Mouse (Mus musculus): Measurements from ENCODE around the gene Sstr4. TPM values are rescaled to one million over a fixed set of nuclear protein-coding genes. Genes with fewer than 3 reads are reported as not detected.

Gene Sstr4
- polyA plus RNA-seq, 1 experiment from 2014 or later = 4.4 TPM

GRCm38 (mm10) chr2:148371743-148372630 lies 23.2 kb upstream of the Sstr4 start:
- H3K4me3 ChIP-seq (ENCODE audit: low read depth, low read length) = no peak overlapping the region
- no peaks in the 10 kb centered on the region for H3K4me1 ChIP-seq (ENCODE audit: control insufficient read depth, insufficient read depth, low read length)
- H3K9ac ChIP-seq (ENCODE audit: low read depth, low read length) = no peak overlapping the region
- no peaks in the 10 kb centered on the region for H3K36me3 ChIP-seq (ENCODE audit: control insufficient read depth, insufficient read depth, low read length)
- no peak overlapping the region for H3K27ac ChIP-seq (ENCODE audit: low read length)
- H3K9me3 ChIP-seq (replicated peaks; ENCODE audit: control insufficient read depth, low read length, poor library complexity, severe bottlenecking) = no peaks in the 10 kb centered on the region
- no peak overlapping the region for H3K4me2 ChIP-seq (ENCODE audit: low read length)
- H3K27me3 ChIP-seq (ENCODE audit: control insufficient read depth, insufficient read depth, low read depth, low read length) = no peaks in the 10 kb centered on the region
- 82% methylated on average over 4 of the region's 4 CpGs for WGBS
- ATAC-seq = no peak

DNA sequence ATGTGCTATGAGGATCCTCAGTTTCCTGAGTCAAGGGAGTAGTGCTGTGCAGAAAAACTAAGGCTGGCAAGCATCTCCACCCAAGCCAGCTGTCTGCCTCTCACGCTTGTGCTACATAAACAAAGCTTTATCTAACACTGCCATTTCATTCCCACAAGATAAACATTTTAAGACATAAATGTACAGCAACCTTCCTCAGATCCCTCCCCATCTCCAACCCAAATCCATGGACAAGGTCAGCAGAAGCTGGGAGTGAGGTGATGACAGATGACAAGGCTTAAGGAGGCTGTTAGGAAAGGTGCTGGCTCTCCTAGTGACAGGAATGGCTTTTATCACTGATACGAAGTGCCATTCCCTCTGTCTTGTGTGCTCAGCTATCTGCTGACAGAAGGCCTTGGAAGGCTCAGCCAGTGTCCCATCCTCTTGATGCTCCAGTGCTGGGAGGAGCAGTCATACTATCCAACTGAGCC lies 21.5 kb upstream of the Sstr4 start:
- no peak overlapping the region for H3K4me3 ChIP-seq (ENCODE audit: low read depth, low read length)
- H3K27me3 ChIP-seq (ENCODE audit: control insufficient read depth, insufficient read depth, low read depth, low read length) = no peaks in the 10 kb centered on the region
- no peak overlapping the region for H3K27ac ChIP-seq (ENCODE audit: low read length)
- H3K4me1 ChIP-seq (ENCODE audit: control insufficient read depth, insufficient read depth, low read length) = no peaks in the 10 kb centered on the region
- H3K9ac ChIP-seq (ENCODE audit: low read depth, low read length) = no peak overlapping the region
- no peak for ATAC-seq
- H3K4me2 ChIP-seq (ENCODE audit: low read length) = no peak overlapping the region
- no peaks in the 10 kb centered on the region for H3K36me3 ChIP-seq (ENCODE audit: control insufficient read depth, insufficient read depth, low read length)
- H3K9me3 ChIP-seq (replicated peaks; ENCODE audit: control insufficient read depth, low read length, poor library complexity, severe bottlenecking) = no peaks in the 10 kb centered on the region
- WGBS = 84% methylated on average over 2 of the region's 2 CpGs

DNA sequence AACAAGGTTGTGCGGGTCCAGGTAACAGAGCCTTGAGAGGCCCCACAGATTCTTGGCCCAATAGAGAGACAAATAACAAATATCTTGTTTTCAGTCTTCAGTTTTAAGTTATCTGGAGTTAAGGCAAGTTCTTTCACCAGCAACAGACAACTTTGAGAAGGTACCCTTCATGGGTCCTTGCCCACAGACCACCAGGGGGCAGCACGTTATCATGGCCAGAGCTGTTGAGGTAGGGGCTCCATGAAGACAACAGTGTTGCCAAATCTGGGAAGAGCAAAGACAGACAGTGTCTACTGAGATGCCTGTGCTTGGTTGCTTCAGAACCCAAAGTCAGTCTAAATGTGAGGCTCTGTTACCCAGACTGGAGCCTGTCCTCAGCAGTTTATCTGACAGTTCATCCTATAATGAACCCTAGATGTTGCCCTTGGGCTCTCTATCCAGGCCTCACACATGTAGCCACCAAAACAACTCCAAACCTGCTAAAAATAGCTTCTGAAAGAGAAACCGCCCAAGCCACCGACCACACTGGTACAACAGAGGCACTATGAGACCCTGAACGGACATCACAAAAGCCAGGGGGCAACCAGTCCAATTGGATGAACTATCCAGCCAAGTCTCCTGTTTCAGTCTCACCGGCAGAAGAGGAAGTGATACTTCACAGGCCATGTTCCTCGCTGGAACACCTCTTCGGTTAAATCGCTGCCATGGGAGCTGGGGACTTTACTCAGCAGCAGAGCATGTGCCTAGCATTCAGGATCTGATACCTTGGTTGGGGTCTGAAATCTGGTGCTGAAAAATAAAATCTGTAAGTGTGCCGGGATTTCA lies 19.6 kb upstream of the Sstr4 start:
- H3K36me3 ChIP-seq (ENCODE audit: control insufficient read depth, insufficient read depth, low read length) = no peaks in the 10 kb centered on the region
- H3K9me3 ChIP-seq (replicated peaks; ENCODE audit: control insufficient read depth, low read length, poor library complexity, severe bottlenecking) = no peaks in the 10 kb centered on the region
- ATAC-seq = no peak
- no peak overlapping the region for H3K4me2 ChIP-seq (ENCODE audit: low read length)
- H3K4me1 ChIP-seq (ENCODE audit: control insufficient read depth, insufficient read depth, low read length) = no peaks in the 10 kb centered on the region
- no peak overlapping the region for H3K9ac ChIP-seq (ENCODE audit: low read depth, low read length)
- no peak overlapping the region for H3K27ac ChIP-seq (ENCODE audit: low read length)
- H3K4me3 ChIP-seq (ENCODE audit: low read depth, low read length) = no peak overlapping the region
- WGBS = 80% methylated on average over 10 of the region's 10 CpGs
- no peaks in the 10 kb centered on the region for H3K27me3 ChIP-seq (ENCODE audit: control insufficient read depth, insufficient read depth, low read depth, low read length)

DNA sequence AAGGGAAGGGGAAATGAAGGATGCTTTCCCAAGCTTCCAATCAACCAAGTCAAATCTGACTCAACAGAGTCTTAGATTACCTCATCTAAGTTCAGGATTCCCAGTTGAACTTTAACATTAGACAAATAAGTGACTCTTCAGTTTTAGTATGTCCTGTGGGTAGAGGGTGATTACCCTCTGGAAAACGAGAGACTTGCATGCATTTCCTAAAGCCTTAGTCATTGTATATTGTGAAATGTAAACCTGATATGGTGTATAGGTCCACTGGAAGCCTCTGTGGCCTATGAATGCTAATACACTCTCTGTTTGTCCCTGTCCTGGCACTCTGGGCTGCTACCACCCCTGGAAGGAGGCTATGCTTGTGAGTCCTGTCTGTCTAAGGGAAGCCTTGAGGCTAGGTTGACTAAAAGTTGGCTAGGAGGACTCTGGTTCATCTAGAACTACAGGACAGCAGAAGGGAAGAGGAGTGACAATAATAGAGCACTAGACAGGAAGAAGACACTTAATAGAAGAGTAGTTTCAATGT lies 16.3 kb upstream of the Sstr4 start:
- Histone ChIP-seq H3K36me3 (ENCODE audit: control insufficient read depth, insufficient read depth, low read length) (no peaks in the 10 kb centered on the region), H3K9me3 (replicated peaks; ENCODE audit: control insufficient read depth, low read length, poor library complexity, severe bottlenecking) (no peaks in the 10 kb centered on the region), H3K4me2 (ENCODE audit: low read length) (no peak overlapping the region), H3K27ac (ENCODE audit: low read length) (no peak overlapping the region), H3K4me3 (ENCODE audit: low read depth, low read length) (no peak overlapping the region), H3K4me1 (ENCODE audit: control insufficient read depth, insufficient read depth, low read length) (no peaks in the 10 kb centered on the region), H3K27me3 (ENCODE audit: control insufficient read depth, insufficient read depth, low read depth, low read length) (no peaks in the 10 kb centered on the region), H3K9ac (ENCODE audit: low read depth, low read length) (no peak overlapping the region)
- WGBS = 73% methylated on average over 1 of the region's 1 CpGs
- no peak for ATAC-seq

- no peak overlapping the region for H3K4me2 ChIP-seq (ENCODE audit: low read length)
- WGBS = 88% methylated on average over 1 of the region's 1 CpGs
- H3K4me3 ChIP-seq (ENCODE audit: low read depth, low read length) = no peak overlapping the region
- H3K9me3 ChIP-seq (replicated peaks; ENCODE audit: control insufficient read depth, low read length, poor library complexity, severe bottlenecking) = no peaks in the 10 kb centered on the region
- no peak overlapping the region for H3K27ac ChIP-seq (ENCODE audit: low read length)
- no peaks in the 10 kb centered on the region for H3K36me3 ChIP-seq (ENCODE audit: control insufficient read depth, insufficient read depth, low read length)
- H3K4me1 ChIP-seq (ENCODE audit: control insufficient read depth, insufficient read depth, low read length) = no peaks in the 10 kb centered on the region
- no peak for ATAC-seq
- H3K9ac ChIP-seq (ENCODE audit: low read depth, low read length) = no peak overlapping the region
- H3K27me3 ChIP-seq (ENCODE audit: control insufficient read depth, insufficient read depth, low read depth, low read length) = no peaks in the 10 kb centered on the region
Observed at GRCm38 (mm10) chr2:148379899-148380413, 15.2 kb upstream of the Sstr4 start.

DNA sequence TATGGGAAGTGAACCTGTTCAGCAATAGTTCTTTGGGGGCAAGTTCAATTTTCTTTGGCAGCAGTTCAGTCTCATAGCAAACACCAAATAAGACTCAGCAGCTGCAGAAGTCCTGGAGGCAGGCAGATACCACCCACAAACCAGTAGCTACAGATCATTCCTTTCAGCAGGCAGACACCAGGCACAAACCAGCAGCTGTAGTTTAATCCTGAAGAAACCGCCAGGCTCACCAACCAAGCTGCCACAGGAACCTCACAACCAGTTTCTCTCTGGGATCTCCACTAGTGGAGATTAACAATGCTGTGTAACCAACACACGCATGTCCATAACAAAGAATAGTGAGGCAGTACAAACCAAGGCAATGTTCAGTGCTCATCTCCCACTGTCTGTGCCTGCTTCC lies 14.1 kb upstream of the Sstr4 start:
- no peaks in the 10 kb centered on the region for H3K9me3 ChIP-seq (replicated peaks; ENCODE audit: control insufficient read depth, low read length, poor library complexity, severe bottlenecking)
- H3K4me3 ChIP-seq (ENCODE audit: low read depth, low read length) = no peak overlapping the region
- no peaks in the 10 kb centered on the region for H3K4me1 ChIP-seq (ENCODE audit: control insufficient read depth, insufficient read depth, low read length)
- H3K4me2 ChIP-seq (ENCODE audit: low read length) = no peak overlapping the region
- no peaks in the 10 kb centered on the region for H3K27me3 ChIP-seq (ENCODE audit: control insufficient read depth, insufficient read depth, low read depth, low read length)
- WGBS = 89% methylated on average over 2 of the region's 2 CpGs
- no peaks in the 10 kb centered on the region for H3K36me3 ChIP-seq (ENCODE audit: control insufficient read depth, insufficient read depth, low read length)
- no peak overlapping the region for H3K27ac ChIP-seq (ENCODE audit: low read length)
- no peak overlapping the region for H3K9ac ChIP-seq (ENCODE audit: low read depth, low read length)
- no peak for ATAC-seq

GRCm38 (mm10) chr2:148386476-148386875 lies 8.7 kb upstream of the Sstr4 start:
- H3K27ac ChIP-seq (ENCODE audit: low read length) = no peak overlapping the region
- no peaks in the 10 kb centered on the region for H3K36me3 ChIP-seq (ENCODE audit: control insufficient read depth, insufficient read depth, low read length)
- H3K9me3 ChIP-seq (replicated peaks; ENCODE audit: control insufficient read depth, low read length, poor library complexity, severe bottlenecking) = no peaks in the 10 kb centered on the region
- no peaks in the 10 kb centered on the region for H3K27me3 ChIP-seq (ENCODE audit: control insufficient read depth, insufficient read depth, low read depth, low read length)
- no peak overlapping the region for H3K4me3 ChIP-seq (ENCODE audit: low read depth, low read length)
- no peak overlapping the region for H3K9ac ChIP-seq (ENCODE audit: low read depth, low read length)
- no peaks in the 10 kb centered on the region for H3K4me1 ChIP-seq (ENCODE audit: control insufficient read depth, insufficient read depth, low read length)
- no peak for ATAC-seq
- 93% methylated on average over 3 of the region's 3 CpGs for WGBS
- no peak overlapping the region for H3K4me2 ChIP-seq (ENCODE audit: low read length)

DNA sequence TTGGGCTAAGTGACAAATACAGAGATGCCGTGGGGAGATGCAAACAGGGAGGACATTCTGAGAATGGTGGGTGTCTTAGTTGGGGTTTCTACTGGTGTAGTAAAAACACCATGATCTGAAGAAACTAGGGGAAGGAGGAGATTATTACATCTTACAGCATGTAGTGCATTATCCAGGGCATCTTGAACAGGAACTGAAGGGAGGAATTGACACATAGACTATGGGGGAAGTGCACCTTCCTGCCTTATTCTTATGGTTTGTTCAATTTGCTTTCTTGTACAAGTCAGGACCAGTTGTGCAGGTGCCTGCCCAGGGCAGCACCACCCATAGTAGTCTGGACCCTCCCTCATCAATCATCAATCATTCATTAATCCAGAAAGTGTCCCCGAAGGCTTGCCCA lies 8.2 kb upstream of the Sstr4 start:
- Histone ChIP-seq H3K9ac (ENCODE audit: low read depth, low read length) (no peak overlapping the region), H3K27me3 (ENCODE audit: control insufficient read depth, insufficient read depth, low read depth, low read length) (no peaks in the 10 kb centered on the region), H3K4me1 (ENCODE audit: control insufficient read depth, insufficient read depth, low read length) (no peaks in the 10 kb centered on the region), H3K9me3 (replicated peaks; ENCODE audit: control insufficient read depth, low read length, poor library complexity, severe bottlenecking) (no peaks in the 10 kb centered on the region), H3K27ac (ENCODE audit: low read length) (no peak overlapping the region), H3K4me3 (ENCODE audit: low read depth, low read length) (no peak overlapping the region), H3K4me2 (ENCODE audit: low read length) (no peak overlapping the region), H3K36me3 (ENCODE audit: control insufficient read depth, insufficient read depth, low read length) (no peaks in the 10 kb centered on the region)
- ATAC-seq = no peak
- WGBS = 93% methylated on average over 2 of the region's 2 CpGs

Data from midbrain, embryonic 16.5 days (tissue).